Mouse (Mus musculus) forelimb bud, embryonic 11.5 days (tissue): ENCODE data around the gene Ugt1a1.
"Not testable (repeated sequence)": the region's sequence is repeated elsewhere in the genome, so short reads cannot be mapped to it uniquely, and the experiment has no call there.

Experiments used
- DNase-seq: peaks from one replicate; pipeline ENCODE4 v3.0.0-alpha.2; 2012; ENCODE audit warnings: low read depth, low spot score

The Ugt1a1 gene

GRCm38 (mm10) chr1:88211812-88212211 lies at the start of gene Ugt1a1:
Gene Ugt1a1, plus strand, starts transcription at chr1:88211959.
- no peak for DNase-seq

- no peak for DNase-seq
Measured at GRCm38 (mm10) chr1:88165711-88166110, 46.0 kb upstream of the Ugt1a1 start, which contains the start of gene Ugt1a5. Gene Ugt1a5, plus strand, starts transcription at chr1:88166012.

- not testable (repeated sequence) for DNase-seq
Measured at GRCm38 (mm10) chr1:88172190-88172589, 39.6 kb upstream of the Ugt1a1 start.

GRCm38 (mm10) chr1:88179657-88180056 lies 32.1 kb upstream of the Ugt1a1 start:
- DNase-seq, result no peak

- DNase-seq, result no peak
Measured at GRCm38 (mm10) chr1:88186325-88186935, 25.3 kb upstream of the Ugt1a1 start.

GRCm38 (mm10) chr1:88192136-88192535 lies 19.6 kb upstream of the Ugt1a1 start:
- DNase-seq, result no peak

GRCm38 (mm10) chr1:88195687-88196086 lies 16.1 kb upstream of the Ugt1a1 start:
- no peak for DNase-seq

- no peak for DNase-seq
Measured at GRCm38 (mm10) chr1:88197443-88197842, 14.3 kb upstream of the Ugt1a1 start.

GRCm38 (mm10) chr1:88199996-88200395 lies 11.8 kb upstream of the Ugt1a1 start:
- no peak for DNase-seq

GRCm38 (mm10) chr1:88200456-88200855 lies 11.3 kb upstream of the Ugt1a1 start, which contains the start of gene Ugt1a2:
Gene Ugt1a2, plus strand, starts transcription at chr1:88200601.
- DNase-seq, result no peak

GRCm38 (mm10) chr1:88205294-88205922 lies 6.4 kb upstream of the Ugt1a1 start, which contains the start of gene Dnajb3:
Gene Dnajb3, minus strand, starts transcription at chr1:88205782.
- peak; percentile 80 for DNase-seq

- DNase-seq, result no peak
Measured at GRCm38 (mm10) chr1:88206843-88207479, 4.8 kb upstream of the Ugt1a1 start.

- DNase-seq, result no peak
Measured at GRCm38 (mm10) chr1:88212341-88213045, 734 bp downstream of the Ugt1a1 start.

- no peak for DNase-seq
Measured at GRCm38 (mm10) chr1:88213061-88213460, 1.3 kb downstream of the Ugt1a1 start.

- DNase-seq, result no peak
Measured at GRCm38 (mm10) chr1:88213766-88214461, 2.2 kb downstream of the Ugt1a1 start.

GRCm38 (mm10) chr1:88214462-88214952 lies 2.7 kb downstream of the Ugt1a1 start:
- DNase-seq, result no peak

- no peak for DNase-seq
Measured at GRCm38 (mm10) chr1:88215466-88216380, 4.0 kb downstream of the Ugt1a1 start.

- DNase-seq, result no peak
Measured at GRCm38 (mm10) chr1:88216551-88216950, 4.8 kb downstream of the Ugt1a1 start.

- no peak for DNase-seq
Measured at GRCm38 (mm10) chr1:88217144-88217543, 5.4 kb downstream of the Ugt1a1 start.

- no peak for DNase-seq
Measured at GRCm38 (mm10) chr1:88217576-88217975, 5.8 kb downstream of the Ugt1a1 start.
